Mouse (Mus musculus) ES-Bruce4 (cell line): ENCODE data around the gene Dlx4.

Source experiments
- CTCF ChIP-seq: IDR thresholded peaks from one replicate; pipeline ENCODE4 v1.8.1; 2011; ENCODE audit warnings: low read depth, low read length
- EP300 ChIP-seq: IDR thresholded peaks from 2 replicates; pipeline ENCODE4 v1.6.1; 2011; ENCODE audit warnings: low read depth, low read length; ENCODE audit not compliant: insufficient read depth
- POLR2A ChIP-seq: IDR thresholded peaks from one replicate; pipeline ENCODE4 v1.8.1; 2011; ENCODE audit warnings: low read length; ENCODE audit not compliant: insufficient read depth

DNA sequence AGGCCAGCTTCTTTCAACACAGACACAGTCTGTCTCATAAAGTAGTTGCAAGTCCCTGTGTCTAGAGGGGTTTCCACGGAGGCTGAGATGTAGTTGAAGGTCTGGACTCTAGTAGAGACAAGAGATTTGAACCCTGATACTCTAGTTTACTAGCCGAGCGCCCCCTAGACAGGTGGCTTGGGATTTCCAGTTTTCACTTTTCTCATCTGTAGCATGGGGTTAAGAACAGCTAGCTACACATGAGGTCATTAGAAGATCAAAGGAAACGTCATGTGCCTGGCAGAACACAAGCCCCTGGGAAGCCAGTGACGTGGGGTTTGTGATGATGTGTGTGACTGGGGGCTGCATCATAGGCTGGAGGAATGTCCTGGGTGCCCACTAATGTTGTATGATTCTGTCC, 11.3 kb upstream of the Dlx4 start:
- TF ChIP-seq POLR2A (no peak), CTCF (no peak), EP300 (no peak)
